Mouse (Mus musculus) MEL (cell line): Measurements from ENCODE around the gene Bbox1. TPM values are rescaled to one million over a fixed set of nuclear protein-coding genes. Genes with fewer than 3 reads are reported as not detected.

ENCODE experiments used
- DNase-seq: peaks from one replicate; pipeline ENCODE4 v3.0.0; 2011; ENCODE audit warnings: low read depth, low spot score
- H3K27ac ChIP-seq: 2 replicates; pipeline ENCODE4 v1.5.1; 2012; ENCODE audit warnings: low read depth, mild to moderate bottlenecking, control low read depth, low read length, moderate library complexity; ENCODE audit not compliant: control insufficient read depth
- H3K27me3 ChIP-seq, 2 experiments: fragments of 150-350 bp in 1 of 2; sonication (generic) in 1 of 2; 2 replicates each; pipeline ENCODE4 v1.6.1; 2012; ENCODE audit warnings: low read length in 2 of 2, mild to moderate bottlenecking in 2 of 2, improper control_type of control experiment in 1 of 2, moderate library complexity in 1 of 2; ENCODE audit not compliant: insufficient read depth in 2 of 2, control insufficient read depth in 1 of 2
- H3K36me3 ChIP-seq, 2 experiments: 2 replicates each; pipeline ENCODE4 v1.6.1; 2012 to 2014; ENCODE audit warnings: low read length in 2 of 2, improper control_type of control experiment in 1 of 2, inconsistent platforms in 1 of 2, mild to moderate bottlenecking in 1 of 2; ENCODE audit not compliant: insufficient read depth in 2 of 2, control insufficient read depth in 1 of 2
- H3K4me1 ChIP-seq, 2 experiments: fragments of 150-350 bp in 1 of 2; sonication (generic) in 1 of 2; 2 replicates each; pipeline ENCODE4 v1.6.1; 2012; ENCODE audit warnings: low read length in 2 of 2, improper control_type of control experiment in 1 of 2, mild to moderate bottlenecking in 1 of 2; ENCODE audit not compliant: insufficient read depth in 2 of 2, control insufficient read depth in 1 of 2
- H3K4me3 ChIP-seq, 2 experiments: fragments of 150-350 bp in 1 of 2; sonication (generic) in 1 of 2; 2 replicates each; pipeline ENCODE4 v1.5.1; 2012; ENCODE audit warnings: low read depth in 2 of 2, low read length in 2 of 2, mild to moderate bottlenecking in 2 of 2, moderate library complexity in 2 of 2, control low read depth in 1 of 2, improper control_type of control experiment in 1 of 2; ENCODE audit not compliant: control insufficient read depth in 1 of 2, insufficient read depth in 1 of 2
- H3K79me2 ChIP-seq: 2 replicates; pipeline ENCODE4 v1.6.1; 2012; ENCODE audit warnings: mild to moderate bottlenecking, low read length, moderate library complexity; ENCODE audit not compliant: control insufficient read depth, poor library complexity, insufficient read depth
- H3K9ac ChIP-seq: 2 replicates; pipeline ENCODE4 v1.6.1; 2012; ENCODE audit warnings: low read depth, mild to moderate bottlenecking, control low read depth, low read length, moderate library complexity; ENCODE audit not compliant: control insufficient read depth, poor library complexity, severe bottlenecking
- H3K9me3 ChIP-seq: fragments of 150-350 bp; sonication (generic); replicated peaks from 2 replicates; pipeline ENCODE4 v1.6.1; 2012; ENCODE audit warnings: mild to moderate bottlenecking, low read length, improper control_type of control experiment, moderate library complexity; ENCODE audit not compliant: insufficient read depth
- CHD1 ChIP-seq: IDR thresholded peaks from 2 replicates; pipeline ENCODE4 v1.6.1; 2012; ENCODE audit warnings: low read depth, mild to moderate bottlenecking, inconsistent platforms, low read length, improper control_type of control experiment
- ELF1 ChIP-seq: IDR thresholded peaks from 2 replicates; pipeline ENCODE4 v1.6.1; 2014; ENCODE audit warnings: low read depth, mild to moderate bottlenecking, inconsistent platforms, low read length, improper control_type of control experiment, moderate library complexity
- GABPA ChIP-seq: IDR thresholded peaks from 2 replicates; pipeline ENCODE4 v1.6.1; 2012; ENCODE audit warnings: low read depth, mild to moderate bottlenecking, inconsistent platforms, low read length, improper control_type of control experiment, moderate library complexity
- KAT2A ChIP-seq: conservative IDR thresholded peaks from 2 replicates; pipeline ENCODE4 v1.6.1; 2012; ENCODE audit warnings: low read depth, low read length, improper control_type of control experiment, inconsistent platforms
- MAX ChIP-seq: IDR thresholded peaks from 2 replicates; pipeline ENCODE4 v1.6.1; 2011; ENCODE audit warnings: low read length, improper control_type of control experiment
- MAZ ChIP-seq: IDR thresholded peaks from 2 replicates; pipeline ENCODE4 v1.6.1; 2012; ENCODE audit warnings: low read depth, mild to moderate bottlenecking, inconsistent platforms, low read length, improper control_type of control experiment
- MEF2A ChIP-seq: IDR thresholded peaks from 2 replicates; pipeline ENCODE4 v1.6.1; 2014; ENCODE audit warnings: low read depth, mild to moderate bottlenecking, inconsistent platforms, low read length, improper control_type of control experiment; ENCODE audit not compliant: poor library complexity, insufficient replicate concordance, severe bottlenecking; ENCODE audit errors: extremely low read depth
- MXI1 ChIP-seq: IDR thresholded peaks from 2 replicates; pipeline ENCODE4 v1.6.1; 2011; ENCODE audit warnings: mild to moderate bottlenecking, low read depth, low read length, improper control_type of control experiment
- MYC ChIP-seq: IDR thresholded peaks from 2 replicates; pipeline ENCODE4 v1.6.1; 2011; ENCODE audit warnings: low read depth, mild to moderate bottlenecking, low read length, improper control_type of control experiment, moderate library complexity
- RAD21 ChIP-seq: IDR thresholded peaks from 2 replicates; pipeline ENCODE4 v1.6.1; 2011; ENCODE audit warnings: mild to moderate bottlenecking, low read depth, low read length, improper control_type of control experiment
- SMC3 ChIP-seq: IDR thresholded peaks from 2 replicates; pipeline ENCODE4 v1.6.1; 2011; ENCODE audit warnings: low read depth, low read length, improper control_type of control experiment
- UBTF ChIP-seq: IDR thresholded peaks from 2 replicates; pipeline ENCODE4 v1.6.1; 2012; ENCODE audit warnings: low read depth, mild to moderate bottlenecking, inconsistent platforms, low read length, improper control_type of control experiment, moderate library complexity, borderline replicate concordance; ENCODE audit not compliant: insufficient read depth
- USF1 ChIP-seq: IDR thresholded peaks from 2 replicates; pipeline ENCODE4 v1.6.1; 2014; ENCODE audit warnings: low read depth, mild to moderate bottlenecking, inconsistent platforms, low read length, improper control_type of control experiment, moderate library complexity
- ZKSCAN1 ChIP-seq: IDR thresholded peaks from 2 replicates; pipeline ENCODE4 v1.6.1; 2012; ENCODE audit warnings: low read depth, mild to moderate bottlenecking, inconsistent platforms, low read length, improper control_type of control experiment, moderate library complexity
- ZMIZ1 ChIP-seq: IDR thresholded peaks from 2 replicates; pipeline ENCODE4 v1.6.1; 2012; ENCODE audit warnings: low read depth, mild to moderate bottlenecking, inconsistent platforms, low read length, improper control_type of control experiment, moderate library complexity
- polyA plus RNA-seq, 2 experiments: library from polyadenylated mRNA; stranded (reverse) in 1 of 2; unstranded in 1 of 2; fragments of >175 nt in 1 of 2; fragments of >200 nt in 1 of 2; gene quantifications; 2 replicates each; pipeline versions ENCODE4 v1.2.1 to v1.2.4; 2012; ENCODE audit warnings: low replicate concordance in 2 of 2, low read depth in 1 of 2; ENCODE audit not compliant: insufficient read length in 2 of 2, insufficient read depth in 1 of 2, missing spikeins in 1 of 2
- total RNA-seq: library from RNA; depleted of rRNA; stranded (reverse); fragments of 300-350 nt; gene quantifications from 2 replicates; pipeline ENCODE4 v1.2.3, GENCODE M21; 2012

The Bbox1 gene
- total and polyA plus RNA-seq, 3 experiments = not detected

GRCm38 (mm10) chr2:110313305-110313824, 995 bp downstream of the Bbox1 start:
- Histone ChIP-seq H3K36me3 (no peaks in the 10 kb centered on the region), H3K27ac (no peak overlapping the region), H3K9me3 (no peaks in the 10 kb centered on the region), H3K9ac (no peak overlapping the region), H3K4me3 (no peak overlapping the region), H3K79me2 (no peaks in the 10 kb centered on the region), H3K27me3 (no peaks in the 10 kb centered on the region), H3K4me1 (no peaks in the 10 kb centered on the region)
- no peak for DNase-seq
- TF ChIP-seq KAT2A = no peak
- TF ChIP-seq MAZ = no peak
- no peak for TF ChIP-seq CHD1

DNA sequence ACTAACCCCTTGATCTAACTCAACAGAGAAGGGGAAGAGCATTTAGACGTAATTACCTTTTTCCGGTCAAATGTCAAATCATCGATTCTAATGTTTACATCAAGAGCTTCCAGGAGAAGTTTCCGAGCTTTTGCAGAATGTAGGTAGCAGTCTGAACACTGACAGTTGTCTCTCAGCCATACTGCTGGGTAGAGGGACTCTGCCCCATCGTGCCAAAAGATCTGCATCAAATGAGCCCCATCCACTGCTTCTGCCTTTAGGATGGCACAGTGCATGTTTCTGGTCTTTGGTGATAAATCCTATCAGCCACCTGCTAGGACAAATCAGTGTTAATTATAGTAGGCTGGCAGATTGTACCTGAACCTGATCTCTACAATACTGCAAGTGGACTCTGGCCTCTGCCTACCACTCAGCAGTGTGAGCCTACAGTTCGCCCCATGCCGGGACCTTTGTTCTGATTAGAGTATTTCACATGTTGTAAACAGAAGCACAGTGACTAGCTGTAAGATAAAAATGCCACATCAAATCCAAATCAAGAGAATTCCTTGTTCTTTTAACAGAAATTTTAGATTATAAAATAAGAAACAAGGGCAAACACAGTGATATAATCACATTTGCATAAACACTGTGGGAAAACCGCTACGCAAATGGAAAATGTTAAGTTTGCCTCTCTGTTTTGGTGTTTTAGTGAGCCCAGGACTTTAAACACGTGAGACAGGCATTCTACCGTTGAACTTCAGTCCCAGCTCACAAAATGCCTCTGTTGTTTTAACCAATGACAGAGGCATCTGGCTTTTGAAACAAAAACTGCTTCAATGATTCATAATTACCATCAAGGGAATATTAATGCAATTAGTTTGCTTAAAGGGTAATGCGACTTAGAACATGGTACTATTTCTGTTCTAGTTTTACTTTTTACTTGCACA, 8.7 kb downstream of the Bbox1 start:
- H3K36me3 ChIP-seq = no peaks in the 10 kb centered on the region
- no peaks in the 10 kb centered on the region for H3K27me3 ChIP-seq
- H3K4me1 ChIP-seq = no peaks in the 10 kb centered on the region
- H3K79me2 ChIP-seq = no peaks in the 10 kb centered on the region
- H3K27ac ChIP-seq = no peak overlapping the region
- TF ChIP-seq MYC = no peak
- no peak for TF ChIP-seq SMC3
- no peak for TF ChIP-seq UBTF
- no peak for TF ChIP-seq MEF2A
- TF ChIP-seq MXI1 = no peak
- no peak for TF ChIP-seq GABPA
- no peak for TF ChIP-seq RAD21
- no peak for TF ChIP-seq KAT2A
- TF ChIP-seq ZKSCAN1 = no peak
- no peak for TF ChIP-seq USF1
- TF ChIP-seq MAX = no peak
- no peak for TF ChIP-seq ZMIZ1
- TF ChIP-seq ELF1 = no peak
- TF ChIP-seq, all 39 proteins: peak for 0
- Histone ChIP-seq H3K9me3 (no peaks in the 10 kb centered on the region), H3K4me3 (no peak overlapping the region), H3K9ac (no peak overlapping the region)
- DNase-seq = no peak
